Mouse (Mus musculus): Measurements from ENCODE around the gene Arhgap32. TPM values are rescaled to one million over a fixed set of nuclear protein-coding genes. Genes with fewer than 3 reads are reported as not detected.
A peak's percentile ranks its signal among the peaks of the same experiment; 100 is the strongest.

Arhgap32 gene
- total and polyA plus RNA-seq, 3 experiments: 0.06 to 0.15 TPM; not detected in 1

DNA sequence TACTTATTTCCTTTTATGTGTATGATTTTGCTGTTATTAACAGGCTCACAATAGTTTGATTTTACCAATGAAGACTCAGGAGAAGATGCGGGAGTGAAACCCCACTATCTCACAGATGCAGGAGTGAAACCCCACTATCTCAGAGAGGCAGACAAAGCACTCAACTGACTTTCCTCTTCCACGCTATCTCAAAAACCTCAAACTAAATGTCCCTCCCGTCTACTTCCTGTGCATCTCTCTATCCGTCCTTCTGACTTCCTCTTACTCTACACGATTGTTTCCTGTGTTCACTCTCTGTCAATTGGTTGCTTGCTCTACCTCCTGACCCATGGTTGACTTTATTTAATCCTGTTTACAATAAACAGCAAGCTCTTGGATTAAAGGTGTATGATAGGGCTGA lies 164.5 kb downstream of the Arhgap32 start (continued):
- TF ChIP-seq POLR2AphosphoS5 (IDR thresholded peaks at IDR 0.05; ENCODE audit: borderline replicate concordance, low read depth, low read length) (no peak), ZNF384 (IDR thresholded peaks at IDR 0.05; ENCODE audit: low read depth, low read length) (no peak), BHLHE40 (IDR thresholded peaks at IDR 0.05; ENCODE audit: borderline replicate concordance, low read depth, low read length) (no peak), MYB (IDR thresholded peaks at IDR 0.05; ENCODE audit: low read depth, low read length) (peak; percentile 95), ETS1 (IDR thresholded peaks at IDR 0.05; ENCODE audit: low read depth, low read length) (peak; percentile 89), TAL1 (IDR thresholded peaks at IDR 0.05; ENCODE audit: low read length) (peak; percentile 99), MAZ (IDR thresholded peaks at IDR 0.05; ENCODE audit: low read depth, low read length) (no peak)

DNA sequence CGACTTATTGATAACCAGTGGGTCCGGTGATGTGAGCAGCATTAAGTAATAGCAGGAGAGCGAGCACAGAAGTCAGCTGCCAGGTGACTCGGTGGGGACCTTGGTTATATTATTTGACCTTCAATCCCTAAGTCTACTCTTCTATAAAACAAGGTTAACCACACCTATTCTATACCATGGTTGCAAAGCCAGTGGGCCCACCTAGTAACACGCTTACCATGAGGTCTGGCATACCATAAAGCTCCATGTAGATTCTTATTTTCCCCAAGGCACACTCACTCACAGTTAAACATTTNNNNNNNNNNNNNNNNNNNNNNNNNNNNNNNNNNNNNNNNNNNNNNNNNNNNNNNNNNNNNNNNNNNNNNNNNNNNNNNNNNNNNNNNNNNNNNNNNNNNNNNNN lies 167.7 kb downstream of the Arhgap32 start:
- TF ChIP-seq ZMIZ1 (IDR thresholded peaks at IDR 0.05; ENCODE audit: low read depth, low read length) (no peak), BHLHE40 (IDR thresholded peaks at IDR 0.05; ENCODE audit: borderline replicate concordance, low read depth, low read length) (no peak), CHD2 (IDR thresholded peaks at IDR 0.05; ENCODE audit: low read length) (no peak), SMC3 (IDR thresholded peaks at IDR 0.05; ENCODE audit: low read depth, low read length) (no peak), CTCF (IDR thresholded peaks at IDR 0.05 in 2 of 3, conservative IDR thresholded peaks at IDR 0.05 in 1 of 3; ENCODE audit: control insufficient read depth in 1 of 3, insufficient read depth in 1 of 3, low read depth in 2 of 3, low read length in 3 of 3, poor library complexity in 1 of 3, severe bottlenecking in 1 of 3) (no peak), ZKSCAN1 (IDR thresholded peaks at IDR 0.05; ENCODE audit: low read depth, low read length) (no peak)
- Histone ChIP-seq H3K36me3 (ENCODE audit: control insufficient read depth in 1 of 2, insufficient read depth in 2 of 2, low read length in 2 of 2) (peaks cover 0 to 23% of the 10 kb centered on the region in 2 experiments; a peak in 2 of 4 replicates), H3K27me3 (ENCODE audit: control insufficient read depth in 1 of 2, insufficient read depth in 2 of 2, low read length in 2 of 2) (no peaks in the 10 kb centered on the region), H3K27ac (ENCODE audit: control insufficient read depth, low read depth, low read length) (no peak overlapping the region), H3K79me2 (ENCODE audit: control insufficient read depth, insufficient read depth, low read length, poor library complexity) (no peaks in the 10 kb centered on the region), H3K4me1 (ENCODE audit: control insufficient read depth in 1 of 2, insufficient read depth in 2 of 2, low read length in 2 of 2) (peaks cover 20 to 31% of the 10 kb centered on the region in 2 experiments), H3K4me3 (ENCODE audit: control insufficient read depth in 1 of 2, insufficient read depth in 1 of 2, low read depth in 2 of 2, low read length in 2 of 2) (no peak overlapping the region), H3K9ac (ENCODE audit: control insufficient read depth, low read depth, low read length, poor library complexity, severe bottlenecking) (no peak overlapping the region), H3K9me3 (replicated peaks; ENCODE audit: insufficient read depth, low read length) (no peaks in the 10 kb centered on the region)
- no peak for DNase-seq (ENCODE audit: low read depth, low spot score)

DNA sequence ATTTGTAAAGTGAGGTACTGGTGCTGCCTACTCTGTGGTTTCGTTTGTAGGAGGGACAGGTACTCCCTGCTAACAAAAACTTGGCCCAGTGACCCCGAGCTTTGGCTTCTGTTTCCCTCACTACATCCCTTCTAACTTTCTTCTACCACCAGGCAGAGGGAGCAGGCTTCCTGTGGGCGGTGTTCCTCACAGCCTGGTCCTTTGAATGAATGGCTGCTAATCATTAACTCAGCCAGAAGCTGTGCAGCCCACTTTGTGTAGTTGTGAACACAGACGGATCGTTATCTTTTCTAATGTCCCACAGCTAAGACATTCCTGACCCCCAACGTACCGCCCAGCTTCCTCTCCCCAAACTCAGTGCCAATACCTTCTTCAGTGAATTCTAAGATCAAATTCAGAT lies 175.7 kb downstream of the Arhgap32 start:
- Histone ChIP-seq H3K4me3 (ENCODE audit: control insufficient read depth in 1 of 2, insufficient read depth in 1 of 2, low read depth in 2 of 2, low read length in 2 of 2) (no peak overlapping the region), H3K9me3 (replicated peaks; ENCODE audit: insufficient read depth, low read length) (no peaks in the 10 kb centered on the region), H3K9ac (ENCODE audit: control insufficient read depth, low read depth, low read length, poor library complexity, severe bottlenecking) (no peak overlapping the region), H3K36me3 (ENCODE audit: control insufficient read depth in 1 of 2, insufficient read depth in 2 of 2, low read length in 2 of 2) (peaks cover 0 to 5% of the 10 kb centered on the region in 2 experiments; a peak in 2 of 4 replicates), H3K27me3 (ENCODE audit: control insufficient read depth in 1 of 2, insufficient read depth in 2 of 2, low read length in 2 of 2) (no peaks in the 10 kb centered on the region), H3K27ac (ENCODE audit: control insufficient read depth, low read depth, low read length) (no peak overlapping the region), H3K79me2 (ENCODE audit: control insufficient read depth, insufficient read depth, low read length, poor library complexity) (no peaks in the 10 kb centered on the region), H3K4me1 (ENCODE audit: control insufficient read depth in 1 of 2, insufficient read depth in 2 of 2, low read length in 2 of 2) (peaks cover 4 to 7% of the 10 kb centered on the region in 2 experiments; a peak in 2 of 4 replicates)
- no peak for DNase-seq (ENCODE audit: low read depth, low spot score)
- TF ChIP-seq JUND (IDR thresholded peaks at IDR 0.05; ENCODE audit: low read depth, low read length) (no peak), POLR2AphosphoS2 (IDR thresholded peaks at IDR 0.05; ENCODE audit: low read length) (no peak), RCOR1 (IDR thresholded peaks at IDR 0.05; ENCODE audit: low read depth, low read length) (no peak), POLR2A (IDR thresholded peaks at IDR 0.05; ENCODE audit: control insufficient read depth in 1 of 2, insufficient read depth in 1 of 2, low read depth in 1 of 2, low read length in 2 of 2, poor library complexity in 1 of 2) (no peak), MAZ (IDR thresholded peaks at IDR 0.05; ENCODE audit: low read depth, low read length) (no peak), MAFK (IDR thresholded peaks at IDR 0.05; ENCODE audit: borderline replicate concordance, low read depth, low read length) (no peak), KAT2A (conservative IDR thresholded peaks at IDR 0.05; ENCODE audit: low read depth, low read length) (no peak), UBTF (IDR thresholded peaks at IDR 0.05; ENCODE audit: borderline replicate concordance, insufficient read depth, low read depth, low read length) (no peak), ZC3H11A (IDR thresholded peaks at IDR 0.05; ENCODE audit: low read depth, low read length) (no peak), CTCF (IDR thresholded peaks at IDR 0.05 in 2 of 3, conservative IDR thresholded peaks at IDR 0.05 in 1 of 3; ENCODE audit: control insufficient read depth in 1 of 3, insufficient read depth in 1 of 3, low read depth in 2 of 3, low read length in 3 of 3, poor library complexity in 1 of 3, severe bottlenecking in 1 of 3) (no peak), BHLHE40 (IDR thresholded peaks at IDR 0.05; ENCODE audit: borderline replicate concordance, low read depth, low read length) (no peak), ZMIZ1 (IDR thresholded peaks at IDR 0.05; ENCODE audit: low read depth, low read length) (no peak), MXI1 (IDR thresholded peaks at IDR 0.05; ENCODE audit: low read depth, low read length) (no peak), MEF2A (IDR thresholded peaks at IDR 0.05; ENCODE audit: extremely low read depth, insufficient replicate concordance, low read depth, low read length, poor library complexity, severe bottlenecking) (no peak)
